Mouse (Mus musculus): Measurements from ENCODE around the gene Nme3.

Nme3 gene

GRCm38 (mm10) chr17:24896241-24896992, at the start of gene Nme3:
TSS of gene Nme3 (plus strand) at chr17:24896500.
- DNase-seq (ENCODE audit: low spot score in 2 of 2) = peak in 1 of 2 experiments; percentile 58

DNA sequence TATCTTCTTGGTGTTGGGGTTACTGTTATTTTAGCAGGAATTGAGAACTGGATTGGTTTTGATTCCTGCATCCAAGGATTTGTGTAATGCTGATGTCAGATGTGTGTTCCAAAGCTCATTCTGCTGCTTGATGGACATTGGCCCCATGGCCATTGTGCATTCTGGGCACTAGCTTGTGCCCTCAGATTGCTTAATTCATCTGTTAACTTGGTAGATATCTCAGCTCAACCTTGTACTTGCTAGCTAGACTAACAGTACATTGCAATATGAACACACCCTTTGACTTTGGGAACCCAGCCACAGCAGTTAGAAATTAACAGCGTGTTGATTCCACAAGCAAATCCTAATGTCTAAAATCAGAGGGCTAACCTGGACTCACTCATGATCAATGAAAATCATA, 48.9 kb upstream of the Nme3 start:
- no peak for DNase-seq (ENCODE audit: low spot score in 2 of 2)

- no peak for DNase-seq (ENCODE audit: low spot score in 2 of 2)
These were observed 47.7 kb upstream of the Nme3 start for GRCm38 (mm10) chr17:24848600-24849031.

DNA sequence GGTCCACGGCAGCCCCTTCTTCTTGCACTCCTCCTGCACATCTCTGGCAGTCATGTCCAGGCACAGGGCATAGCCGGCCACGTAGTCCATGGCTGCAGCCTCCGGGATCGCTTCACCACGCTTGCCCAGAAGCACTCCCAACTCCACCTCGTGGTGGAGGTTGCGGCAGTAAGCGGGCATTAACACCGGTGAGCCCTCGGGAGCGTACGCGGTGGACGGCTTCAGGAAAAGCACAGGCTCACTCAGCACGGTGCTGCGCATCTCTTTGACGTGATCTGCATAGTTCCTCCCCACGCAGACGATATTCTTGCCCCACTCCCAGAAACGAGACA, 46.6 kb upstream of the Nme3 start:
- DNase-seq (ENCODE audit: low spot score in 2 of 2) = no peak

GRCm38 (mm10) chr17:24850065-24850772, 46.1 kb upstream of the Nme3 start, which contains the start of gene Fahd1:
TSS of gene Fahd1 (minus strand) at chr17:24850364.
- peak; percentile 89 to 91 for DNase-seq (ENCODE audit: low spot score in 2 of 2)

DNA sequence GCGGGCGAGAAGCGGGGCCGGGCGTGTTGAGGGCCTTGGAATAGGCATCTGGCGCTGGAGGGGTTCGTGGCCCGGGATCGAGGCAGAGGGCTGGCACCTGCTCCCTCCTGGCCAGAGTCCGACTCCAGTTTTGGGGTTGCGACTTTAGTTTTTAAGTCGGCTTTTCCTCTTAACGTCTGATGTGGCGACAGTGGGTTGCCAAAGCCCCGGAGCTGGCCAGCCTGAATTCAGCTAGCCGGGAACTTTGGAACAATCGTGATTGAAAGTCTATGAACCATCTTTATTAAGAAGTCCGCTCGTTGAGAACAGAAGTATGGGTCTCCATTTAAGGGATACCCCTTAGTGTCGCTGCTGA, 45.5 kb upstream of the Nme3 start:
- no peak for DNase-seq (ENCODE audit: low spot score in 2 of 2)

- DNase-seq (ENCODE audit: low spot score in 2 of 2) = no peak
These were observed 44.7 kb upstream of the Nme3 start for GRCm38 (mm10) chr17:24851381-24852125.

GRCm38 (mm10) chr17:24855838-24856464, 40.3 kb upstream of the Nme3 start:
- no peak for DNase-seq (ENCODE audit: low spot score in 2 of 2)

DNA sequence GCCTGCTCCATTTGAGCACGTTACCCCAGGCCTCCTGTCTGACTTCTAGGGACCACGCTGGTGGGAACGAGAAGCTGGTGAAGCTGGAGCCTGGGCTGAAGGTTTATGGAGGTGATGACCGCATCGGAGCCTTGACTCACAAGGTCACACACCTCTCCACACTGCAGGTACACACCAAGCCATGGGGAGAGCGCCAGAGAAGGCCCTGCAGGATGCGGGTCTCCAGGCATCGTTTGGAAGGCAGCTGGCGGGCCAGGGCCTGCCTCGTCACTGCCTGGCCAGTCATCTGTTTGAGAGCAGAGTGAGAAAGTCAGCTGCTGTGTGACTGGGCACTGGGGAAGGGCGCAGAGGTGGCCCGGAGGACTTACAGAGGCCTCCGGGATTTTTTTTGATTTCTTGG, 39.7 kb upstream of the Nme3 start:
- DNase-seq (ENCODE audit: low spot score in 2 of 2) = no peak

GRCm38 (mm10) chr17:24857831-24858470, 38.3 kb upstream of the Nme3 start:
- DNase-seq (ENCODE audit: low spot score in 2 of 2) = no peak

- DNase-seq (ENCODE audit: low spot score in 2 of 2) = no peak
These were observed 37.3 kb upstream of the Nme3 start for GRCm38 (mm10) chr17:24858967-24859366.

- DNase-seq (ENCODE audit: low spot score in 2 of 2) = no peak
These were observed 36.2 kb upstream of the Nme3 start for GRCm38 (mm10) chr17:24860076-24860475.

GRCm38 (mm10) chr17:24861785-24862184, 34.5 kb upstream of the Nme3 start:
- DNase-seq (ENCODE audit: low spot score in 2 of 2) = no peak

DNA sequence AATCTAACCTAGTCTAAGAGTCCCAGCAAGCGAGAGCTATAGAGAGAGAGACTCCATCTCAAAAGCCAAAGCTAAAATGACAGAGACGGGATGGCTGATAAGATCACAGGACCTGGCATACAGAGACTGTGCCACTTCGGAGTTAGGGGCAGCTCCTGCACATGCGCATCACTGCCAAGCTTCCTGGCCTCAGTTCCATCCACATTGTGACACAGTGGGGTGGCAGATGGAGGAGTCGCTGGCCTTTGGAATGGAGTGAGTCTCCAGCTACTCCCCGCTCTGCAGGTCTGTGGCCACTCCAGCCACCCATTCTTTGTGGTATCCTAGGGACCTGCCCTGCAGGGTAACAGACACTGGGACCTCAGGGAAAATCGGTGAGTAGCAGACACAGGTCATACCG, 30.5 kb upstream of the Nme3 start, which contains the start of gene Igfals:
TSS of gene Igfals (plus strand) at position 222 of the 400 bp plus-strand sequence.
- DNase-seq (ENCODE audit: low spot score in 2 of 2) = no peak

- DNase-seq (ENCODE audit: low spot score in 2 of 2) = no peak
These were observed 28.4 kb upstream of the Nme3 start for GRCm38 (mm10) chr17:24867914-24868313.

DNA sequence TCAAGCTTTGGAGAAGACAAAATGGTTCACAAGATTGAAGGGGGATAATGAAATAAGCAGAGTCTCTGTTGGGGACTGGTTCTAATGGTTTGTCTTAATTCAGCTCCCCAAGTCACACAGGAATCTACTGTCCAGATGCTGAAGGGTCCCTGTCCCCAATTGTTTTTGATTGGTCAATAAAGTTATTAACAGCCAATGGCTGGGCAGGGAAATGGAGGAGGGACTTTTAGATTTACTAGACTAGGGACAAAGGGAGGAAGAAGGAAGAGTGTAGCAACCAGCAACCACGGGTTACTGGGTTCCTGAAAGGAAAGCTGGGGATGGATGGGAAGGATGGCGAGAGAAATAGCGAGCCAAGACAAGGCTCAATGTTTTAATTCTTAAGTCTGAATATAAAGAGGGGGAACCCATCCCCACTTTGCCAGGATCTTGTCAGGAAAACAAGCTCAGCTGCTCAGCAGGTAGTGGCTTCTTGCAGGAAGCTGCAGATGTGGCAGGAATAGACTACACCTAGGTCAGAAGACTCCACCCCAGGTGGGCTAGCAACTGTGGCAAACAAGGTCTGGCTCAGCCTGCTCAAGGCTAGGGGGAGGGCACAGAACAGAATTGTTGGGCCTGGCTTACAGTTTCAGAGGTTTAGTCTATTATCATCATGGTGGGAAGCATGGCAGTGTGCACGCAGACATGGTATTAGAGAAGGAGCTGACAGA, 22.4 kb upstream of the Nme3 start:
- DNase-seq (ENCODE audit: low spot score in 2 of 2) = no peak

- DNase-seq (ENCODE audit: low spot score in 2 of 2) = no peak
These were observed 21.9 kb upstream of the Nme3 start for GRCm38 (mm10) chr17:24874405-24874745.

DNA sequence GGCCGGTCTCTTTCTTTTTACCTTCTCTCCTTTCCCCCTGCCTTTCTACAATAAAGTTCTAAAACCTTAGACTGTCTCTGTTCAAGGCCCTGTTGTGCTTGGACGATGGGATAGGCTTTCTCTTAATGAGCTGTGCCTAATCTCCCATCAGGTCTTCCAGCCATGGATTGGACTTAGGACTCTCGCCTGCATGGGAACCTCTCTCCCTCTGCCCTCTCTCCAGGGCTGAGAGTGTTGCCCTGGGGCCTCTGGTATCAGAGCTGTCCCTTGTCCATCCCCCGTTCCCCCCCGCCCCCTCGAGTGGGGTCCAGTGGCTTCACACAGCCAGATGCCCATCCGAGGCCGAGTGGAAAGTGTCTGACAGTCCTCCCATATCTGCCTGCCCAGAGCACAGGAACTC, 21.3 kb upstream of the Nme3 start:
- no peak for DNase-seq (ENCODE audit: low spot score in 2 of 2)

GRCm38 (mm10) chr17:24877336-24878116, 18.8 kb upstream of the Nme3 start:
- DNase-seq (ENCODE audit: low spot score in 2 of 2) = no peak

DNA sequence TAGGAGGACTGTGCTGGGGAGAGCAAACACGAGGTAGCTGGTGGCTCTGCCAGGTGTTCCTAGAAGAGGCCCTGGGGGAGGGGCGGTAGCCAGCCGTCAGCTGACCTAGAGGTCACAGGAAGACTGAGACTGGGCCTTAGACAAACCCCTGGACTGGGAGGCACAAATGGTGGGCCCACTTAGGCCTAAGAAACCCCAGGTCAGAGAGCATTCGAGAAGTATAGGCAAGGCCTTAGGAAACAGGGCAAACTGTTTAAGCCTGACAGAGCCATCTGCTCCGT, 18.2 kb upstream of the Nme3 start:
- DNase-seq (ENCODE audit: low spot score in 2 of 2) = no peak

DNA sequence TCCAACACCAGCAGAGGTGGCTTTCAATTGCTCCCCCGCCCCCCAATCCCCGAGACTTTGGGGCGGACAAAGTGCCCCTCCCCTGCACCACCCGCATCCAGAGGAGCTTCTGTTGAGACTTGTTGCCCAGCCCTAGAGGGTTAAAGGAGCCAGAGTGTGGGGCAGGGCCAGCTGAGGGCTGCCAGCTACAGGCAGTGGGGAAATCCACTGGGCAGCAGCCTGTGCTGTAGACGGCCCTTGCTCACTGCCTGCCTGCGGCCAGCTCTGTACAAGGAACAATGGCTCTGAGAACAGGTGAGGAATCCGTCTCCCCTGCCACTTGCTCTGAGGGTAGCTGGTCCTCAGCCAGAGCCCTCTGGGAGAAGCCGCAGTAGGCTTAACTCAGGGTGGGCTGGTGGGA, 17.8 kb upstream of the Nme3 start:
- no peak for DNase-seq (ENCODE audit: low spot score in 2 of 2)
